Mouse (Mus musculus) frontal cortex, adult 2 months (tissue): Measurements from ENCODE around the gene Arfgef3. TPM values are rescaled to one million over a fixed set of nuclear protein-coding genes. Genes with fewer than 3 reads are reported as not detected.
"Not testable (repeated sequence)": the region's sequence is repeated elsewhere in the genome, so short reads cannot be mapped to it uniquely, and the experiment has no call there.

Source experiments
- DNase-seq, 2 experiments: peaks; one replicate each; pipeline ENCODE4 v3.0.0; 2022; ENCODE audit warnings: low spot score in 1 of 2; ENCODE audit errors: extremely low spot score in 1 of 2
- polyA plus RNA-seq: library from polyadenylated mRNA; depleted of rRNA; stranded (reverse); fragments of >200 nt; gene quantifications from 2 replicates; pipeline ENCODE4 v1.2.3, GENCODE M21; 2012; rRNA removed

Arfgef3 gene
- polyA plus RNA-seq, 1 experiment, result 19.7 TPM

DNA sequence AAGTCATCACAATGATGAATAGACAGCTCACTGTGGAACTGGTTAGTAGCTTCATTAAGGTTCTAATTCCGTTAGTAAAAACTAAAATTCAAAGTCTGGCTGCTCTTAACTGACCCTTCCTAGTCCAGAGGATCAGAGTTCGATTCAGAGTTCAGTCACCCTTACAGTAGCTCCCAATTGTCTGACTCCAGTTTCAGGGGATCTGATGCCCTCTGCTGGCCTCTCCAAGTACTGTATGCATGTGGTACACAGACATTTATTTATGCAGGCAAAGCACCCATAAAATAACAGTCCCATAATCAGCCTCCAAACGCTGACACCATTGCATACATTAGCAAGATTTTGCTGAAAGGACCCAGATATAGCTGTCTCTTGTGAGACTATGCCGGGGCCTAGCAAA is 141.7 kb downstream of the Arfgef3 start:
- DNase-seq, result peak; percentile 51 to 90

DNA sequence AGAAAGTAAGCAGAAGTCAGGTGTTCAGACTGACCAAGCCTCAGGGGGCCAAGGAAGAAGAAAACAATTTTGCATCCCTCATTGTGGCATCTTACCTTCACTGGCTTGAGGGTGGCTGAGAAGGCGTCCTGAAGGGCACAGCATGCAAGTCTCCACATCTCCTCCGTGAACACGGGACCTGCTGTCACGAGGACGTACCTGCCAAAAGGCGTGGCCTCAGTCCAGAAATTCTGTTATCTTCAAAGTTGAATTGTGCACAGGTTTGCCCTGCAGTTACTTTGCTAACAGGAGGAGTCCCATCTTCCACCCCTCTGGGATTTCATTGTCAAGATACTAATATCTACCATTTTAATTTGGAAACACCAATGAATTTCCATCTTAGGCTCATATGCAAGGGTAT is 146.1 kb downstream of the Arfgef3 start:
- no peak for DNase-seq

DNA sequence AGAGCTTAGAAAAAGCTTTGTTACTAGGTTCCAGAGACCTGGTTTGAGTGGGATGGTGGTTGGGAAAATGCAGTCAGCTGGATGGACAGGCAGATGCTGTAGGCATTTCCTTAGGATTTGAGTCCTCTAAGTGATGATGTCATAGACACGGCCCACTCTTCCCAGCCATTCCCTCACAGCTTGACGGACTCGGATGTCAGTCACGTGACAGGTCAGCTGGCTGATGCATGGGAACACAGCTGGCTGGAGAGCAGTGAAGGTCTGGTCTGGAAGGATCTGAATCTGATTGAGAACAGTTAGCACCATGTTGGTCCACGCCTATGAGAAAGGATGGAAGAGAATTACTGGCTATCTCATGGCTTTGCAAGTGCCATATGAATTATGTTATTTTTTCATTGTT is 154.3 kb downstream of the Arfgef3 start:
- DNase-seq, result no peak

DNA sequence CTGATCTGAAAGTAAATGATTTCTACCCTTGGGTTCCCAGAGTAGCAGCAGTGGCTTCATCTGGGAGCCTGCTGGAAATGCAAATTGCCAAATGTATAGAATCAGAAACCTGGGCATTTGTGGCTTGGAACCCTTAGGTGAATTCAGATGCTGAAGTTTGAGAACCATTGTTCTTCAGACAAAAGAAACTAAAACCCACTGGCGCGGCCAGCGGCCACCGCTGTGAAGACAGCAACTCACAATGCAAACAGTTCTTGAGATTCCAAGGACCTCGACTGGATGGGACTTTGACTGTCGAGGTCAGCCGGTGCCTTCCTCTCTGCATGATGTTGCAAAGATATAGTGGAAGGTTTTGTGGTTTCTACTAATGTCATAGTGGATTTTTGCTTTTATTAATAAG is 159.6 kb downstream of the Arfgef3 start:
- no peak for DNase-seq

DNA sequence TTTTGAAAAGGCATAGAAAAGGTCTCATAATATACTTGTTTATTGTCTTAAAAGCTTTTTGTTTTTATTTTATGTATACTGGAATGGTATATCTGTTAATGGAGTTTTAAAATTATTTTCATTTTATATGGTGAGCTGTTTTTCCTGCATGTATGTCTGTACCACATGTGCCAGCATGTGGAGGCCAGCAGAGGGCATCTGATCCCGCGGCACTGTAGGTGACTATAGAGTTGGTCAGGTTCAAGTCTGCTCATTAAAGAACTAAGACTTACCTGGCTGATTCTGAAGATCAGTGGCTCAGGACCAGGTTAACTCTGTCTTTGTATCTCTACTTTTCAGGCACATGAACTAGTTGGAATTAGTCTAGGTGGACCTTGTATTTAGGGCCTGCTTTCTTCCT is 171.2 kb downstream of the Arfgef3 start:
- no peak for DNase-seq

DNA sequence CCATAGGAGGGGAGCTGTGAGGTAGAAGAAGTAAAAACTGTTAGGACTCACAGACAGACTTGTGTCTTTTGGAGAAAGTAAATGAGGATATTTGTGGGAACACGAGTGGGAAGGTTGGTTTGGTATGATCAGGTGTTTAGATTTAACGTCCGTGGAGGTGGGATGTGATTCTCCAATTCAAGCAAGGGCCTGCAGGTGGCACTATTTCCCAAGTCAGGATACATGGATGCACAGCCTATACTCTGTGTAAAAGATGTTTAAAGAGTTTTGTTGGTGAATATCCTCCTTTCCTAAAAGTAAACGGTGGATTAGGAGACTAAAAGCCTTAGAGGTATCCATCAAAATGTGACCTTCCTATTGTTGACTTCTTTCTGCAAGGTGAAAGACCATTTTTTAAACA is 180.8 kb downstream of the Arfgef3 start:
- peak; percentile 20 to 86 for DNase-seq

DNA sequence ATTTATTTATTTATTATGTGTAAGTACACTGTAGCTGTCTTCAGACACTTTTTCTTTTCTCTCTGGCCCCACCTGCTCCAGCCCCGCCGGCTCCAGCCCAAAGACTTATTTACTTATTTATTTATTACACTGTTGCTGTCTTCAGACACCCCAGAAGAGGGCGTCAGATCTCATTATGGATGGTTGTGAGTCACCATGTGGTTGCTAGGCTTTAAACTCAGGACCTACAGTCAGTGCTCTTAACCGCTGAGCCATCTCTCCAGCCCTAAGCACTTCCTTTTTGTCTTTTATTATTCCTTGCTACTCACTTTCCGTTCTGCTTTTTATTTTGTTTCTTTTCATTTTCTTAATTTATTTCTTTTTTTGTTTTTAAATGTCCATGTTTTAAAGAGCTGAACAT is 182.3 kb downstream of the Arfgef3 start:
- DNase-seq, result no peak

DNA sequence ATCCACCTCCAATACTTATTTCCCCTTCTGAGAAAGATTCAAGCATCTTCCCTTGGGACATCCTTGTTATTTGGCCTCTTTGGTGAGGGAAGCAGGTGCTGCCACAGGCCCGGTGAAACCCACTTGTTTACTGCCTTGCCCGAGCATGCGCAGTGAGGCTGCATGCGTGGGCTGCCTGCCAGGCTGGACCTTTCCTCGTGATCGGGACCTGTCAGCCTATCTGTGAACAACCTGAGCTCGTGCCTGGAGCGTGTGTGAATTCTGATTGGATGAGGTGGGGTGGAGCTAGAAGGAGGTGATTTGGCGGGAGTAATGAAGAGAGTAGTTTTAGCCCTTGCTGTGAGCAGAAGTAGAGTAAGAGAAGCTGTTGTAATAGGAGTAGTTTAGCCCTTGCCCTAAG is 184.7 kb downstream of the Arfgef3 start:
- DNase-seq, result not testable (repeated sequence)

DNA sequence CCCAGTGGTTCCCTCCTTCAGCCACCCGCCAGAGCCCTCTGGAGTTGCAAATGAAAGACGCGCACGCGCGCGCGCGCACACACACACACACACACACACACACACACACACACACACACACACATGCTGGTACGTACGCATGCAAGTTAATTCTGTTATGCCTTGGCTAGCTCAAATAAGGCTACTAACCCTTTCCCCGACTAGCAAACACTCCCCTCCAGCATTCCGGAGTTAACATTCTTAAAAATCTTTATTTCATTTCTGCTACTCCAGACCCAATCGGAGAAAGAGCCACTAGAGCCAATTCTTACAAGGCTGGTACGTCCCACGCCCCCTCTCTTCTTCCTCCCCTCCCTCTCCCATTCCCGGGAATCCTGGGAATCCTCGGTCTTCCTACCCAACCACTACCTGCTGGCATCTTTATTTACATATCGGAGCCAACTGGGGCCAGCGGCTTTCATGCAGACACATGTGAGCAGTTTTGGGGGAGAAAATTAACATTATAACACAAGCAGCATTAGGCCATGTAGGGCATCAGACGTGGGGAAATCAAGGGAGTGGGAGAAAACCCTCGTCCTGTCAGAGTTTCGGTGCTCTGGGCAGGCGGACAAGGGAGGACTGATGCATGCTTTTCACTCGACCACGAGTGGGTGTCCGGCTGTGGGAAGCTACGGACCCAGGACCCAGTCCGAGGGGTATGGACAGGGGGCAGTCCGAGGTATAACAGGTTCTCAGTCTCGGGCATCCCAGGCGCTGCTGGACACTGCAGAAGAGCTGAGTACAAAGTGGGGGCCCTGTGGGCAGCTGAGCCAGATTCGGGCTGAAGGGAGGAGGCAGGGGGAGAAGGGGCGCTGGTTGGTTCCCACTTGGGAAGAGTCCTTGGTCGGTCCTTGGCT is 194.2 kb downstream of the Arfgef3 start:
- DNase-seq, result no peak

DNA sequence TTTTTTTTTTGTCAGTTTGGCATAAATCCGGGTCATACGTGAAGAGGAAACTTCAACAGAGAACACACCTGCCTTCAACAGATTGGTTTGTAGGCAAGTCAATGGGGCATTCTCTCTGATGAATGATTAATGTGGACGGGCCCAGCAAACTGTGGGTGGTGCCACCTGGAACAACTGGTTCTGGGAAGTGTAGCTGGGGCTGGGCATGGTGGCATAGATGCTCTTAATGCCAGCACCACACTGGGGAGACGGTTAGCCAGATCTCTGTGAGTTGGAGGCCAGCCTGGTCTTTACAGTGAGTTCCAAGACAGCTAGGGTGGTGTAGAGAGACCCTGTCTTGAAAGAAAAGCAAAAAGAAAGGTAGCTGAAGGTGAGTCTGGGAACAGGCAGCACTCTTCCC is 196.4 kb downstream of the Arfgef3 start:
- DNase-seq, result no peak

DNA sequence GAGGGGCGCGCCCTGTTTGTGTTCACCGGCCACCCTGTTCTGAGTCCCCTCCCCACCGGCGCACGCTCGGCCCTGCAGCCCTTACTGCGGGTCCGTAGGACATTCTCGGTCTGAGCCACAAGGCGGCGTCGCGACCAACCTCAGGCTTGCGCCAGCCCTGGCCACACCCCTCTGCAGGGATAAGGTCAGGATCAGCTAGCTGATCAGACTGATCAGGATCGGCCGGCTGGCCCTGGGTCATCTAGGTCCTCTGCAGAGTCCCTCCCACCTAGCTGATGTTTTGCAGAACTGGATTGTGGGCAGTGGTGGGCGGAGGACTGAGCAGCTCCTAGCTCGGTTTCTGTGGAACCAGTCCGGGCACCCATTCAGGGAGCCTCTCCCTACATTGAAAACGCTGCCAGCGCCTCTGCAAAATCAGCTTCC is 197.9 kb downstream of the Arfgef3 start, which contains the start of gene Hebp2:
Gene Hebp2 (minus strand): TSS at position 264 of the 423 bp plus-strand sequence.
- DNase-seq, result peak in 1 of 2 experiments; percentile 74

DNA sequence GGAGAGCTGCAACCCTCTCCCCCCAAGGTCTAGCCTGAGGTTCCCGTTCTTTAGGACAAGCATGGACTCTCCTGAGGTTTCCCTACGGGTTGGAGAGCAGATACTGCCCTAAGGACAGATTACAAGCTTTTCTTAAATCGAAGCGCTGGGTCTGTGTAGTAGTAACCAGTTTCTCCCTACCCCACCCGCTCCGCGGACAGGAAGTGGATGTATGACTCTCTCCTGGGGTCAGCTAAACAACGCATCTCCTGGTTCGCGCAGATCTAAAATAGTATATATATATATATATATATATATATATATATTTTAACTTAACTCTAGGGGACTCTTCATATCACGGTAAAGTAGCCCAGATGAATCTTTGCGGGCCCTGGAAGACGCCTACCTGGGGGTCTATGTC is 198.4 kb downstream of the Arfgef3 start:
- no peak for DNase-seq

DNA sequence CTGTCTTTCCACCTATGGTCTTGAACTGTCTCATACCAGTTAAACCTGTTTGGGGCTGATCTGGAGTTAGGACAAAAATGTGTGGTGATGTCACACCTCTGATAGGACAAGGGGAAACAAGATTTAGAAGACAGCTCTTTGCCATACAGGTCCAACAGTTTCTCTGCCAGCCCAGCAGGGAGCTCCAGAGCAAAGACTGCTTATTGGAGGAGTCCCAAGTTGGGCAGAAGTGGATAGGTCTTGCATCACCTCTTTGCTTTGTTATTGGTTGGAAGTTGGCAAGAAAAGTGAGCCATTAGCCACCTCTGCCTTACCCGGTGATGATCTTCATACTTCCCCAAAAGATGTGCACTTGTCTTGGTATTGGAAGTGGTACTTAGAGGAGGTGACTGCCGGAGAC is 206.9 kb downstream of the Arfgef3 start:
- DNase-seq, result no peak

DNA sequence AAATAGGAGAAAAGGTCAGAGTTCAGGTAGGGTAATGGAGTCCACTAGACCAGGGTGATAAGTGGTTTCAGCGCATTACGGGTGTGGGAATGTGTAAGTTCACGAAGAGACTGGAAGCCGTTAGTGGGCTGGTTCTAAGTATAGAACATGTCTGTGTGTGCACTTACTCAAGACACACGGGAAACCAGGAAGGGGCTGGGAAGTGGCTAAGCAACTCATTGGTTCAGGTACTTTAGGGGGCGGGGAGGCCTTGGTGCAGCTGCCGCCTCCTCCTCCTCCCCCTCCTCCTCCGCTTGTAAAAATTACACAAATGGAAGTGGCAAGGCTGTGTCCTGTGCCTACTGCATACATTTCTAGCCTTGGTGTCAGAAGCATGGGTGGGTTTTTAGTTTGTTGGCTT is 211.5 kb downstream of the Arfgef3 start:
- no peak for DNase-seq

Other genes starting within 250 kb of the Arfgef3 start
- gene Hebp2, start 197.9 kb downstream of the Arfgef3 start, polyA plus RNA-seq, result 3.2 and 3.7 TPM in 2 replicates
- gene Gm4922, start 42.8 kb upstream of the Arfgef3 start, polyA plus RNA-seq, result not detected in 2 replicates
- gene Perp, start 101.1 kb upstream of the Arfgef3 start, polyA plus RNA-seq, result 6.9 and 8.0 TPM in 2 replicates